Mouse (Mus musculus): ENCODE data around the gene Mdn1.

Mdn1 gene

DNA sequence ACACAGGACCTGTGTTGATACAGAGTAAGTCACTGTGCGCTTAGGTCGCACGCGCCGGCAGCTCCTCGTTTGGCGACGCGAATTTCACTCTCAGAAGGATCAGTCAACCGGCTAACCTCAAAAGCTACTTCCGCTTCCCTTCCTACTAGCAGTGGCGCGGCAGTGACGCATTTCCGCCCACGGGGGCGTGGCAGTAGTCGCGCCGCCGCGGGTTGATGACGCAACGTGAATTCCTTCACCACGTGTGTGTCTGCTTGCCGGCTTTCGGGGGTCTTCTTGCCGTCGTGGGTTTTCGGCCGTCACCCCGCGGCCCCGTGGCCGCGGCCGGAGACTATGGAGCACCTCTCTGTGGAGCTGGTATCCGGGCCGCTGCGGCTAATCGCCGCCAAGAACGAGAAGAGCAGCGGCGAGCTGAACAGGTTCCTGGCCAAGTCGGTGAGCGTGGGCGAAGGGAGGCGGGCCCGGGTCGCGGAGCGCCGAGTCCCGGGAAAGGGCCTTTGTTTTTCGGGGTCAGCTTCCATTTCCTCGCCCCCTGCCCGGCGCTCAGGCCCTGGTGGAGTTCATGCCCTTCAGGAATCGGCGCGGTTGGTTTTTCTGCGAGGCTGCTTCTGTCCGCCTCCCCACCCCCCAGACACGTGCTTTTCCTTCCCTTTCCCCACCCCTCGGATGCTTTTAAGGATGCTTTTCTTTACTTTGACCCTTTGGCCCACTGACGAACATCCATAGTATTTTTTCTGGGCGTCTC is at the start of gene Mdn1:
Gene Mdn1 (plus strand): TSS at position 202 of the 745 bp plus-strand sequence.
- DNase-seq: peak; percentile 96

DNA sequence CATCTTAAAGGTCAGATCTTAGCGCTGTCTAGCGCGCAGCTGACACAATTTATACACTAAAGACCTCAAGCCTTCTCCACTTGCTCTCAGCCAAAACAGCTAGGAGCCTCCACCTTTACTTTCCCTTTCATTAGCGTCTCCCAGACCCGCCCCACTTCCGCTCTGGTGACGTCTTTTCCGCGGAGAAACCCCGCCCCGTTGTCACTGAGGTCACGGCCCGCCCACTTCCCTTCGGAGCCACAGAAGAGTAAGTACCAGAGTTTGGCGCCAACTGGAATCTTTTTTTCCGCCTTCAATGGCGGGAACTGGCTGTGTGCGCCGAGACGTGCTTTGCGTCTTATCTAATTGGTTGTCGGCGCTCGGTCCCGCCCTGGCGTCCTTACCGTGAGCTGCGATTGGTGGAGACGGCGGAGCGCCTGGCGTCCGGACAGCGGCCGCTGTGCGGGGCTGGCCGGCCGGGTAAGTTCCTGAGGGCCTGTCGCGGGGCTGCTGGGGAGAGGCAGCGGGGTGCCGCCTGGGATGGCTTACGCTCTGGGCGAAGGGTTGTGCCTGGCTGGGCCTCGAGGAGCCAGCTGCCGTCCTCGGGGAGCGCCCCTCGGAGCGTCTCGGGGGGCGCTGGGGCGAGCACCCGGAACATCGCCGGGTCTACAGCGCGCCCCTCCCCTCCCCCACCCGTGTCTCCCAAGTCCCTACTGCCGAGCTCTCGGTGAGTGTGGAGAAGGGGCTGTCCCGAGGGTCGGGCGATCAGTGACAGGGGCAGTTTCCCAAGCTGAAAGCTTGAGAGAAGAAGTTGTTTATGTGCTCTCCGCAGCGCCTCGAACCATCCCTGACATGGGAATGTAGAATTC is 41.7 kb upstream of the Mdn1 start, which contains the start of gene Casp8ap2:
Gene Casp8ap2 (plus strand): TSS at position 418 of the 848 bp plus-strand sequence.
- peak; percentile 99 for DNase-seq

DNA sequence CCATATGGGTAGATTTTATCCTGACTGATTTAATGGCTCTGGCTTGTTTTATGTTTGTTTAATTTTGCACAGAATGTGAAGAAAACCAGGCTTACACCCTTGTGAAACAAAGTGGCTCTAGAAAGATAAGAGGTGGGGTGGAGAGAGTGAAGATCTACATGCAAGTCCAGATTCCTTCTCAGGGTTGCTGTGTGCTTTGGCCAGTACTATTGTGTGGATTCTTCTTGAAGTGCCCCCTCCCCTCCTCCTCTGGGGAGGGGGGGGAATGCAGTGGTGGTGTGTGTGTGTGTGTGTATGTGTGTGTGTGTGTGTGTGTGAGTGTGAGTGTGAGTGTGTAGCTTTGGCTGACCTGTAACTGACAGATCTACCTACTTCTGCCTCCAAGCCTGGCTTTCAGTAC is 35.3 kb upstream of the Mdn1 start:
- DNase-seq: no peak

DNA sequence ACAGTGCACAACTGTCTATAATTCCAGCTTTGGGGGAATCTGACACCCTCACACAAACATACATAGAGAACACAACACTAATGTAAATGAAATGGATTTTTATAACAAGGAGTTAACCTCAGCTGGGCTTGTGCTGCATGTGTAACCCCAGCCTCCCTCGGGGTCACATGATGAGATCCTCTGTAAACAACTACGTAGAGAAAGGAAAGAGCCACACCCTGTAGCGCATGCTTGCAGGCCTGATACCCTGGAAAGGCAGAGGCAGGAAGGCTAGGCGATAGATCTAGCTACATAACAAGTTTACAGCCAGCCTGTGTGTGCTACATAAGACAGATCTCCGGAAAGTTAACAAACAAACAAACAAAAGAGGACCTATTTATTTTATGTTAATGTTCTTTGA is 5.2 kb upstream of the Mdn1 start:
- no peak for DNase-seq

DNA sequence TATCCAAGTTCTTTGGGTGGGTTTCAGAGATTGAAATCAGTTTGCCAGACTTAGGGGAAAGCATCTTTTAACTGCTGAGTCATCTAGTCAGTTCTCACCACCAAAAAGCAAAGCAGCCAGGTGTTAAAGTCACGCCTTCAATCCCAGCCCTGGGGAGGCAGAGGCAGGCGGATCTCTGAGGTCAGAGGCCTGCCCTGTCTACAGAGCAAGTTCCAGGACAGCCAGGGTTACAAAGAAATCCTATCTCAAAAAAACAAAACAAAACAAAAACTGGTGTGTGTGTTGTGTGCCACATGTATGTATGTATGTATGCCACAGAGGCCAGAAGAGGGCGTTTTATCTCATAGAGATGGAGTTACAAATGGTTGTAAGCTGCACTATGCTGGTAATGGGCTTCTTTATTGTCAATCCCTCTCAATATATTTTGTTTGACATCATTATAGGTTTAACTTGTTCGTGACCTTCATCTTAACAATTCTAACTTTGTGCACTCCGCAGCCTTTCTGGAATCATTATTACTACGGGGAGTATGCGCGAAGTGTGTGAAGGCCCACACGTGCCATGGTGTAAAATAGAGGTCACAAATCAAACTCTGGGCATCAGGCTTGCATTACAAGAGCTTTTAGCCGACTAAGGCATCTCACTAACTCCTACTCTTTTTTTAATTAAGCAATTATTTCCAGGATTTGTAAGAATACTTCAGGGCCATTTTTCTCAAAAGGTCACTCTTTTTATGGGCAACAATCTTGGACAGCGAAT is 594 bp upstream of the Mdn1 start:
- DNase-seq: no peak

DNA sequence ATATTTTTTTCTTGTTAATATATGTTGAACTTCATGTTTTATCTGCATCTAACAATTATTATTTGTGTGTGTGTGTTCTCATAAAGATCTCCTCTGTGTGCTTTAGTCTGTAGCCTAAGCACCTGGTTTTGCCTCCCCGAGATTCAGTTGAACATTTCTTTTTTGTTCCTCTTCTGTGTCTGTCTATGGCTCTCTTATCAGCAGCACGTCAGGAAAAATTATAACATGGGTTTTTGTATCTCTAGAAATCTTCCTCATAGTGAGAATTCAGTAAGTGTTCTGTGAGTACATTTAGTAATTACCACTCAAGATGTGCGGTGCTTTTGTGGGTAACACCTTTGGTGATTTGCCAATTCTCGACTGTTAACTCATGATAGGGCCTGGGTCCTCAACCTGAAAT is 8.9 kb downstream of the Mdn1 start:
- no peak for DNase-seq

DNA sequence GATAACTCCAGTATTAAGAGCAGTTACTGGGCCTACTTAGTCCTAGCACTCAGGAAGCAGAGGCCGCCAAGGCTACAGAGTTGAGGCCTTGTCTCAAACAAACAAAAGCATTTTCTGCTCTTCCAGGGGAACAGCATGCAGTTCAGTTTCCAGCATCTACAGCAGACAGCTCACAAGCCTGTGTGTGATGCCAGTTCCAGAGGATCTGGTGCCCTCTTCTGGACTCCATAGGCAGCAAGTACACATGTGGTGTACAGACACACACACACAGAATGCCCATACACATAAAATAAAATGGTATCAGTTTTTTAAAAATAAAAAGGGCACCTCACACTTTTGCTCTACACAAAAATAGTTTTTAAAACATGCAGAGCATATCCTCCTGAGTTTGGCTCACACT is 11.4 kb downstream of the Mdn1 start:
- no peak for DNase-seq

DNA sequence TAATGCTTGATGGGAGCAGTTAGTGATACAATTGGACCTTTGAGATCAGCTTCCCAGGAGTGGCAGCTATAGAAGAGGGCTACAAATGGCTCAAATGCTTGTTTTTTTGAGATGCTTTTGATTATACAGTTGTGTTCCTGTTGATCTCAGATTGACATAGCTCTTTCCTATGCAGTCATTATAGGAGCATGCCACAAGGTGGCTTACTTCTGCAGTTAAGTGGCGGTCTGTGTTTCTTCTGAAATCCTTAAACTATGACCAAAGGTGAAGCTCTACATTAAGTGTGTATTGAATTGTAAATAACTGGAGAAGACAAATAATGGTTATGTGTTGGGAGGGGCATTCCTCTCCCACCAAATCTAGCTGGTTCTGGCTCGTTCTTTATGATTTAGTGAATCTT is 12.9 kb downstream of the Mdn1 start:
- DNase-seq: peak; percentile 19

DNA sequence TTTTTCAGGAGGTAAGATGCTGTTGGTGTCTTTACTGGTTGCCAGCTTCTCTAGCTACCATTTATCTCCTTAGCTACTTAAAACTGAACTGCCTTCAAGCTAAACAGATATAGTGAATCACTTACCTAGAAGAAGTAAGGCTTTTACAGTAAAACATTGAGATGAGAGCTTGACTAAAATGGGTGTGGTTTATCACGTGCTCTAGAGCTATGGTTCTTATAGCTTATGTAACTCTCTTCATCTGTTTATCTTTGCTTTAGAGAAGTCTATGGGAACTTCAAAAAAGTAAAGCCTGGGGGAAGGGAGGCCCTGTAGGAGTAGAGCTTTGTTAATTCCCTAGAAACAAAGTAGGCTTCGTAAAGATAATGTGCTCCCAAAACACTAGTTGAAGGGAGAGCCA is 17.1 kb downstream of the Mdn1 start:
- DNase-seq: no peak

DNA sequence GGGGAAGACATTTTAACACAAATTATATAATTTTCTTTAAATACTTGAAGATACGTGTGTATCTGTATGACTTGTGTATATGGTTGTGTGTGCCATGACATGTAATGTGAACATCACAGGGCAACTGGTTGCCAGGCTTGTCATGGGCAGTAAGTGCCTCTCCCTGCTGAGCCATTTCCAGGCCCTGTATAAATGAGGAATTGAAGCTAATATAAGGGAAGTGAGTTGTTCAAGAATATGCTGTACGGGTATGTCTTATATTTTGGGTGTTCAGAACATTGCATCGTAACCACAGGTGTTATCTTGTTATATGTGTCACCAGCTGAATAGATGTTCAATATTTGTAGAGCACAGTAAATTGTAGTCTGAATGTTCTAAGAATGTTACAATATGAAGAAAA is 20.6 kb downstream of the Mdn1 start:
- DNase-seq: no peak

DNA sequence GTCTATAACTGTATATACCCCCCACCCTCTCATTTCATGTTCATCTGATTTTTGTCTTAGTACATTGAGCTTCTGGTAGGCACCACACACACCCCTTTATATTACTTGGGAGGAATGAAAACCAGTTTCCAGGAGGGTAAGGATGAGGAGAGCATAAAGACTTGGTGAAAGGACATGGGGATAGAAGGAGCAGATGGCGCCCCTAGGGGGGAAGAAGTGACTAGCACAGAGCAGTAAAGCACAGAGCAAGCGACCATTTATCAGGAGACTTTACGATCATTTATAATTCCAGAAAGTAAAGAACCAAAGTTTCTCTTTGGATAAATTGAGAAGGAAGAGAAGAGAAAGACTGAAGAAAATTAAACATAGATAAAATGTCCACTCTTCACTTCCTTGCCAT is 23.9 kb downstream of the Mdn1 start:
- DNase-seq: no peak

DNA sequence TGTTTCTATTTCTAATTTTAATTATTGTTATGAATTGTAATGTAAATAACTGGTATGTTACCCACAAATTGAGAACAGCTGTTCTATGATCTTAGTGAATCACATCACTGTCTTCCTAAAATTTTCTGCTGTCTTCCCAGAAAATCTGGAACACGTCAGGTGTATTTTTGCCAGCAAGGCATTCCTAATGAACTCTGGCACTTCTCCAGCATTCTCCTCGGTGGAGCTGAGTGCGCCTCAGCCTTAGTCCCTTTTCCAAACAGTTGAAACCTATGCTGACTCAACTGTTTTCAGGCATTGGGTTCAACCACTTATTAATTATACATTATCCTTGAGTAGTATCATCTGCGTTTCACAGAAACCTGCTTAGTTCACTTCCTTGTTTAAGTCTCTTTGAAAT is 25.6 kb downstream of the Mdn1 start:
- no peak for DNase-seq

DNA sequence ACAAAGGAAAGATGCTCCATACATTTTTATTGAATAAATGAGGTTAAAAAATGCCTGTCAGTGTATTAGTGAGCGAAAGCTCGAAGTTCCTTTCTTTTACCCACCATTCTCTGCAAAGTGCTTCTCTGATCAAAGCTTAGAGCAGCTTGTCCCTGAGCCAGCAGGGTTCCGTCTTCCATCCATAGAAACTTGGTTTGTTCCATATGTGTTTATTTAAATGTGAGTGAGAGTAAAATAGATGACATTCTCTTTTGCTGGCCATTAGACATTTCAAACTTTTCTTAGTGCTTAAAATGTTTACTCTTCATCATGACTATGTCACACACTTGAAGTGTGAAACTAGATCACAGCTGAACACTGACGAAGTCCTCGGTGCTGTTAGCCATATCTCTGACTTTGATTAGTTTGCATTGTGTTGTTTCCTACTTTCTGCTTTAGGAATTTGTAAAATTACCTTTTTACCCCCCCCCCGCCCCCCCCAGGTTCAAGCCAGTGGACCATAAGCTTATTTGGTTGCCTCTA is 26.2 kb downstream of the Mdn1 start:
- DNase-seq: no peak

DNA sequence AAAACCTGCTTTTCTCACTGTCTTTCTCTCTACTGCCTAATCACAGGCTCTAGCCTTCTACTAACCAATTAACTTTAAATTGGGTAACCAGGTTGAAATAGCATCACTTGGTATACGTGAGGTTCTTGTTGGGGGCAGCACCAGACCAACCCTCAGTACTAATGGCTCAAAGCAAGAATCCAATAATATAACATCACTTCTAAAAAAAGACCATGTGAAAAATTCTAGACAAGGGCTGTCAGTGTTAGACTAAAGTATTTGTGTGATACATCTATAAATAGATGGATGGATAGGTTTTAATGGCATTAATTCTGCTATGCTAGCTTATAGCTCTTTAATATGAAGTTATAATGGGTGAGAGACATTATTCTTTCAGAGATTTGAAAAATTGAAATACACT is 60.8 kb downstream of the Mdn1 start:
- no peak for DNase-seq

DNA sequence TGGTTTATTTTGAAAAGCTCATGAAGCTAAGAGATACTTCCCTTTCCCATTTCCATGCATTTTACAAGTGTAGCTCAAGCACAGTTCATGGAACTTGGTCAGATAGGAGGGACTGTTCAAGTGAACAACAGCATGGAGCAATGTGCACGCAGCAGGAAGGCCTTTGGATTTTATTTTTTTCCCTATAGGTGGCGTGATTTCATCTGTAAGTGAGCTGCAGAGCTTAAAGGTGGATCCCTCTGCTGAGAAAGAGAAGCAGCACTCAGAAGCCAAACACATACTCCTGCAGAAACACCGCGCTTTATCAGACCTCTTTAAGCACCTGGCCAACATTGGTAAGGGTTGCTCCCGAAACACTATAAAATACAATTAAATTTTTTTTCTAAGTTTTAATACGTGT is 88.5 kb downstream of the Mdn1 start:
- peak; percentile 23 for DNase-seq

DNA sequence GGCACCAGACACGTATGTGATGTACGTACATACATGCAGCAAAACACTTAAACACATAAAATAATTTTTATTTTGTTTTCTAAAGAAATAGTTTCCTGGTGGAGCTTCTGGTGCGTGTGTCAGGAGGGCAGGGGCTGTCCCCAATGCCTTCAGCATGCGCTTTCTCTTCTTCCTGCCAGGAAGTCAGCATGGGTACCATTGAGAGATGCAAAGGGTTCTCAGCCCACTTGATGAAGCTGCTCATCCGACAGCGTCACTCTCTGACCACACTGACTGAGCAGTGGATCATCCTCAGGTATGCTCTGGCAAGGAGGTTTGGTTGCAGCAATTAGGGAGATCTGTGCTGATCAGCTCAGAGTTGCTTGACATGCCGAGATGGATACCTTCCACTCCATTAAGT is 91.5 kb downstream of the Mdn1 start:
- no peak for DNase-seq

DNA sequence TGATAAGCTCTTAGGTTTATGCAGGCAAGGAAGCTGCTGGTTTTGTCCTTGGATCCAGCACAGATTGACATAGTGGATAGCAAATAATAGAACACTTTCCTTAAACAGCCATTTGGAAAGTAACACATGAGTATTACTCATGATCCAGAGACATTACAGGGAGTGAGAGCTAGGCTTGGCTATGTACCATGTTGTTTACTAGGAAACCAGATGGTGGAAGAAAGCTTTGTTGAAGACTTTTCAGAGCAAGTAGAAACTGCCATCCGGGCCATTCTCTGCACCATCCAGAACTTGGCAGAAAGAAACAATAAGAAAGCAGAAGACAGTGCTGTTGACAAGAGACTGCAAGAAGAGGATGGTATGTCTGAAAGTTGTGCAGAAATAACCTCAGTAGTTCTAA is 93.8 kb downstream of the Mdn1 start:
- no peak for DNase-seq

DNA sequence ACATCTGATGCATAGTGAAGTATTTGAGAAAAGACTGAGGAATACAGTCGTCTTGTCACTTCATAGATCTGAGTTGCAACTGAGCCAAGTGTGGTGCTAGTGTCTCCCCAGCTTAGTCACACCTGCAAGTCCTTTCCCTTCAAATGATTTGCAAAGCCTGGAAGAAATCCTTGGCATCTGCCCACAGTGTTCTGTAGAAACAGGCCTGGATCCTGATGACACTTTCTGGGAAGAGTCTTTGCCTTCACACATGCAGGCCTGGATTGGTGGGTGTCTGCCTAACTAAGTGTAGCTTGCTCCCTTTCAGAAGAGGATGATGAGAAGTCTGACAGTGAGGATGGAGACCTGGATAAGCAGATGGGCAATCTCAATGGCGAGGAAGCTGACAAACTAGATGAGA is 100.5 kb downstream of the Mdn1 start:
- no peak for DNase-seq

DNA sequence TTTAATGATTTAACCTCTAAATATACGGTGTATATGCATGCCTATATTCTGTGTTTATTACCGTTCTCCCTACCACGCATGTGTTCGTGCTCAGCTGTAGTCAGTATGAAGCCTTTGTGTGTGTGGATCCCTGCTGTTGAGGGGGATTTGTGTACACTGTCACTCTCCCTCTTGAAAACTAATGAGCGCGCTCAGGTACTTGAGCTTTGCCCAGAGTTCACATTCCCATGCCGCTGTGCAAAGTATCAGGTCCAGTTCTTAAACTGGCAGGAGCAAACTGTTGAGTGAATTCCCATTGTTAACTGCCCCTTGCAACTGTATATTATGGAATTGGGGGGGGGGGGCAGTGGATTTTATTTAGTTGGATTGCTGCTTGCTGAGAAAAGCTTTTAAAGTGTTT is 110.6 kb downstream of the Mdn1 start:
- no peak for DNase-seq

DNA sequence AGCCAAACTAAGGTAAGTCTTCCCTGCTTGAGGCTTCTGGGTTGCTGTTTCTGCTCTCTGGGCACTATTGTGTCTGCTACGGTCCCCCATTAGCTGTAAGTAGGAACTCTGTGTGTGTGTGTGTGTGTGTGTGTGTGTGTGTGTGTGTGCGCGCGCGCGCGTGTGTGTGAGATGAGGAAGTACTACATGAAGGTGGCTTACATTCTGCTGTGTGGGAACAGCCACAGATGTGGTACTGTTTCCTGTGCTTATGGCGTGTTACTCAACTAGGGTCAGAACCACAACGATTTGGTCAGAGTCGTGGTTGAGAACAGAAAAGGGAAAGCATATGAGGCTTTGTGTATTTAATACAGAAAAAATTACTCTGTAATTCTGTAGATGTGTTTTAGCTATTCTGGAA is 111.1 kb downstream of the Mdn1 start:
- DNase-seq: peak; percentile 72

DNA sequence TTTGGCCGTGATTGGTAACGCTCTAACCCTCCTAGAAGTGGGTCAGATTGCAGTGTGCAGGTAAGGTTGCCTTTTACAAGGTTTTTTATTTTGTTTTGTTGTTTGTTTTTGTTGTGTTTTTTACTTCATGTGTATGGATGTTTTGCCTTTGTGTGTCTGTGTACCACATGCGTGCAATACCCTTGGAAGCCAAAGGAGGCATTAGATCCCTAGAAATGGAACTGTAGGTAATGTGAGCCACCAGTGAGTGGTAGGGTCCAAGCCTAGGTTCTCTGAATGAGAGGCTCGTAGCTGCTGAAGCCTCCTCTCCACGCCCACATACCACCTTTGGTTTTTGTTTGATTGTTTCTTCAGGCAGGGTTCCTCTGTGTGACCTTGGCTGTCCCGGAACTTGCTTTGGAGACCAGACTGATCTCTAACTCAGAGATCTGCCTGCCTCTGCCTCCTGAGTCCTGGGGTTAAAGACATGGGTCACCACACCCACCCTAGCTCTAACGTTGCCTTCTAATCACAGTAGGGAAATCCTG is 113.4 kb downstream of the Mdn1 start:
- no peak for DNase-seq

DNA sequence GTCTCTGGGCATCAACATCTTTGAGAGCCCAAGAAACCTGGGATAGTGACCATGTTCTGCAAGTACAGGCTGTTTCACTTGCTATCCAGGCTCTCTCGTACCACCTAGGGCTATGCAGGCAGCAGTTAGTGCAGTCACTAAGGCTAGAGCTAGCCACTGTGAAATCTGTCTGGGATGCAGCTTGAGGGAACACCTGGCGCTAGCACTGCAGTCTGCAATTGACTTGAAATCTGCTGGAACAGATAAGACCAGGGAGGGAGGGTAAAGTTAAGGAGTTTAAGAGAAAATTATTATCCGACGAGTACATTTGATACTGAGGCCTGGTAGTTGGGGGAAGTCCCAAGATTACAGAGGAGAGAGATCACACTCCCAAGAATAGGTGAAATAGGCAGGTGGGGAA is 123.1 kb downstream of the Mdn1 start:
- no peak for DNase-seq

DNA sequence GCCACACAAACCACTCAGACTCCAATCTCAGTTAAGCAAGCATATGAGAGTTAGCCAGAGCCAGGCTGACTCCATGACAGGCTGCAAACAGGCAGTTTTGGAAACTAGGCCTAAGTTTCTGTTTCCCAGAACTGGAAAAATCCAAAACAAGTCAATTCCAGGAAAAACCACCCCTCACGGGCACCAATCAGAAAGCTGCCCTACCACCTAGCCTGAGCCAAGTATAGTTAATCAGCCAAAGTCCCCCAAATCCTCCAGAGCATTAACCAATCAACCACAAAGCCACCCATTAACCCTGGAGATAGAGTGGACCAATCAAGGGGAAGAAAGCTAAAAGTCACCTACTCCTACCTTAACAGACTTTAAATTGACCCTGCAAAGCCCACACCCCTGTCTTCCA is 130.2 kb downstream of the Mdn1 start:
- DNase-seq: no peak

All from thymus, postnatal 14 days (tissue).